Mouse (Mus musculus) heart, embryonic 14.5 days (tissue): ENCODE results near the gene Taok3. TPM values are rescaled to one million over a fixed set of nuclear protein-coding genes. Genes with fewer than 3 reads are reported as not detected.

Source experiments
- ATAC-seq: fragments of 200-750 bp; cut with Nextera tagmentation; 2 replicates; pipeline ENCODE4 v1.8.0; 2017; ENCODE audit warnings: low read depth, moderate TSS enrichment; ENCODE audit not compliant: insufficient number of reproducible peaks, insufficient read depth, low FRiP score
- H3K27ac ChIP-seq, 2 experiments: fragments of 200-500 bp in 1 of 2; fragments of 300-500 bp in 1 of 2; sonication (generic) in 1 of 2; replicated peaks in 1 of 2; 2 replicates each; pipeline ENCODE4 v1.5.1; 2012 to 2014; ENCODE audit warnings: low read depth in 2 of 2, low read length in 2 of 2, control low read depth in 1 of 2, mild to moderate bottlenecking in 1 of 2, mixed read lengths in 1 of 2; ENCODE audit not compliant: control insufficient read depth in 1 of 2, insufficient read depth in 1 of 2
- H3K27me3 ChIP-seq: fragments of 300-500 bp; sonication (generic); 2 replicates; pipeline ENCODE4 v1.6.1; 2014; ENCODE audit warnings: mild to moderate bottlenecking, low read length, control low read depth; ENCODE audit not compliant: control insufficient read depth, insufficient read depth
- H3K36me3 ChIP-seq: fragments of 300-500 bp; sonication (generic); 2 replicates; pipeline ENCODE4 v1.6.1; 2014; ENCODE audit warnings: mild to moderate bottlenecking, control low read depth, low read length, mixed read lengths; ENCODE audit not compliant: control insufficient read depth, insufficient read depth
- H3K4me1 ChIP-seq, 2 experiments: fragments of 200-500 bp in 1 of 2; fragments of 300-500 bp in 1 of 2; sonication (generic) in 1 of 2; 2 replicates each; pipeline ENCODE4 v1.6.1; 2012 to 2014; ENCODE audit warnings: low read length in 2 of 2, control low read depth in 1 of 2, mixed read lengths in 1 of 2; ENCODE audit not compliant: control insufficient read depth in 2 of 2, insufficient read depth in 2 of 2
- H3K4me2 ChIP-seq: fragments of 300-500 bp; sonication (generic); 2 replicates; pipeline ENCODE4 v1.6.1; 2014; ENCODE audit warnings: mild to moderate bottlenecking, low read length
- H3K4me3 ChIP-seq, 2 experiments: fragments of 200-500 bp in 1 of 2; fragments of 300-500 bp in 1 of 2; sonication (generic) in 1 of 2; 2 replicates each; pipeline ENCODE4 v1.5.1; 2012 to 2014; ENCODE audit warnings: low read length in 2 of 2, mild to moderate bottlenecking in 2 of 2, control low read depth in 1 of 2, low read depth in 1 of 2, moderate library complexity in 1 of 2; ENCODE audit not compliant: control insufficient read depth in 1 of 2, insufficient read depth in 1 of 2
- H3K9ac ChIP-seq: fragments of 300-500 bp; sonication (generic); 2 replicates; pipeline ENCODE4 v1.6.1; 2014; ENCODE audit warnings: mild to moderate bottlenecking, low read length
- H3K9me3 ChIP-seq: fragments of 300-500 bp; sonication (generic); 2 replicates; pipeline ENCODE4 v1.6.1; 2016; ENCODE audit warnings: low read length, control low read depth; ENCODE audit not compliant: control insufficient read depth
- WGBS: fragments of 180-500 bp; shearing (Covaris S2); extraction: QIAGEN DNeasy Blood & Tissue Kit; methylation state at CpG from one replicate; pipeline ENCODE4 v1.1.7; 2014; 5-methylcytosine and 5-hydroxymethylcytosine counted together
- polyA plus RNA-seq: library from polyadenylated mRNA; unstranded; fragments of >200 nt; fragmentation: Nextera tagmentation; extraction: Ambion mirVana; gene quantifications from 2 replicates; pipeline ENCODE4 v1.2.1, GENCODE M21; 2014

Taok3 gene
- polyA plus RNA-seq, 1 experiment from 2014 or later, result 8.9 TPM

DNA sequence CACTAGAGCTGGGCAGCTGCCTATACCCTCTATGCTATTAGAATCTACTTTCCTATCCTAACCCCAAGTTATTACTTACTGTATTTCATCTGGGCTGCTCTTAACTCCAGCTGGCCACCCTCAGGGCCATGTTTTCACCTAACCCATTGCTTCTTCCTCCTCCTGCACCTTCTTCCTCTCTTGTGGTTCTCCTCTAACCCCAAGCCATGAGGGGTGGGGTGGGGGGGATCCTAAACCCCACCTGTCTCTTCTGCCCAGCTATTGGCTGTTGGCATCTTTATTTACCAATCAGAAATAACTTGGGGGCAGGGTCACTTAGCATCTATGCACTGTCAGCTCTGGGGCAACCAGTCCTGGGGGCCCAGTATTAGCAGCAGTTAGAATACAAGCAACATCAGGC lies 26.2 kb downstream of the Taok3 start:
- Histone ChIP-seq H3K4me1 (no peaks in the 10 kb centered on the region), H3K27me3 (no peaks in the 10 kb centered on the region), H3K4me3 (no peak overlapping the region), H3K36me3 (no peaks in the 10 kb centered on the region), H3K4me2 (no peak overlapping the region), H3K9ac (no peak overlapping the region), H3K27ac (no peak overlapping the region), H3K9me3 (peaks cover 2% of the 10 kb centered on the region; the same call in 1 of the 2 replicates)
- ATAC-seq, result no peak

DNA sequence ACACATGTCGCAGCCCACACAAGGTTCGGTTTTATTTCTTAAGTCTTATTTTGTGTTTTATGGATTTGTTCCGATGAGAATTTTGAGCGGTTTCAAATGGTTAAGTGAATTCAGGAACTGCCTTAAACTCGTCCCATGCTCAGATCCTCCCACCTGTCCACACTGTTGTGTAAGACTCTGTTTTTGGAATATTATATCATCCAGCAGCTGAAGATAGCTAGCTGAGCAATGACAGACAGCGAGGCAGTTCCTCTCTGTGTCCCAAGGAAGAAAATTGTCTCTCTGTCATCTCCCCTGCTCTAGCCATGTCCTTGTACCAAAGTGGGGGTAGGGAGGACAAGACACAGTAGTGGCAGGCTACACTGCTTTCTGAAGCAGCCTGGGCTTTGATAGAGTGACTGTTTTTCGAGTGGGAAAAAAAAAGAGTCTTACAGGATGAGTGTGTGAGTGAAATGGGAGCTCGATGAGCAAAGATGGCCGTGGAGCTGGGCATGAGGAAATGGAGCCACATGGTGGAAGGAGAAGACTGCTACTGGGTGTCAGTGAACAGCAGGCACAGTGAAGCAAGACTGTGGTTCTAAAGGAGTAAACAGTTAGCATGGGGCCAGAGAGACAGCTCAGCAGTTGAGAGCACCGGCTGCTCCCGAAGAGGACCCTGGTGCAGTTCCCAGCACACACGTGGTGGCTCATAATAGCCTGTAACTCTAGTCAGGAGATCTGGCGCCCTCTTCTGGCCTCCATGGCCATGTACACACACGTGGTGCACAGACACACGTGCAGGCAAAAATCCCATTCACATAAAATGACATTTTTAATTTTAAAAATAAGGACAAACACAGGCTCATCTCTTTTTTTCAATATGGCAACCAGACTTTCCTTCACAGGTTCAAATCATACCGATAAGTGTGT lies 27.5 kb downstream of the Taok3 start:
- no peak for ATAC-seq
- no peak overlapping the region for H3K4me3 ChIP-seq
- no peaks in the 10 kb centered on the region for H3K4me1 ChIP-seq
- peaks cover 2% of the 10 kb centered on the region; the same call in 1 of the 2 replicates for H3K9me3 ChIP-seq
- H3K4me2 ChIP-seq, result no peak overlapping the region
- H3K9ac ChIP-seq, result no peak overlapping the region
- 82% methylated on average over 16 of the region's 16 CpGs for WGBS
- H3K27me3 ChIP-seq, result no peaks in the 10 kb centered on the region
- H3K36me3 ChIP-seq, result no peaks in the 10 kb centered on the region
- no peak overlapping the region for H3K27ac ChIP-seq

DNA sequence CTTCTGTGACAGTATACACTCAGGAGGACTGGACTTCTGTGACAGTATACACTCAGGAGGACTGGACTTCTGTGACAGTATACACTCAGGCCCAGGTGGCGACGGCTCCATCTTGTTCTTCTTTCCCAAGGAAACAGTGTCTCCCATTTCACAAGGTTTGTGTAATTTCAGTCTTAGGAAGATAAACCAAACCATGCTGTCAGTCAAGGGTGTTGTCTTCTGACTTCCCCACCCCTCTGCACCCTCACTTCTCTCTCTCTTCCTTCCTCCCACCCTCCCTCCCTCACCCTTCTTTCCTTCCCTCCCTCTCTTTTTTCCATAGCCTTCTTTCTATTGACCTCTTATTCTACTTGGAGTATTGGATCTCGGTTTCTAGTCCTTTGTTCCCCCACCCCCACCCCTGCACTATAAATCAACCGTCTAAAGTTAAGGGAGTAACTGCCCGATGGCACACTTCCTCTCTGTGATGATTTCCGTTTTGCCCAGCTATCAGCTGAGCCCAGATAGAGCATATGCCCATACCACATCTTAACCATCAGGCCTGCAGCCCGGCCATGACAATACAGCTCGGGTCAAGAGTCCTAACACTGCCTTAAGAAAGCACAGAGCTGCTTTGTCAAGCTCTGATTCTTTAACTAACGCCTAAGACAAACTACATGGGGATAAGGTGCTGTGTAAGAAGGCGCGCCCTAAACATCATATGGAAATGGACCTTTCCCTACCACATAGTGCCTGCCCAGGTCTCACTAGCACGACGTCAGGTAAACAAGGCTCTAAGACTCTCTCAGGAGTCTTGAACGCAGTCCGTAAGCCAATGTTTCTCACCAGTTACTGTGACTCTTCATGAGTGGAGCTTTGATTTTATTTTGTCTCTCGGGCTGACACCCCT lies 29.4 kb downstream of the Taok3 start:
- Histone ChIP-seq H3K9me3 (peaks cover 2% of the 10 kb centered on the region; the same call in 1 of the 2 replicates), H3K27me3 (no peaks in the 10 kb centered on the region), H3K4me2 (no peak overlapping the region), H3K36me3 (no peaks in the 10 kb centered on the region), H3K9ac (no peak overlapping the region), H3K27ac (no peak overlapping the region), H3K4me1 (peaks cover 4 to 7% of the 10 kb centered on the region in 2 experiments; a peak in 1 of 4 replicates), H3K4me3 (no peak overlapping the region)
- 69% methylated on average over 16 of the region's 16 CpGs for WGBS
- ATAC-seq, result no peak

DNA sequence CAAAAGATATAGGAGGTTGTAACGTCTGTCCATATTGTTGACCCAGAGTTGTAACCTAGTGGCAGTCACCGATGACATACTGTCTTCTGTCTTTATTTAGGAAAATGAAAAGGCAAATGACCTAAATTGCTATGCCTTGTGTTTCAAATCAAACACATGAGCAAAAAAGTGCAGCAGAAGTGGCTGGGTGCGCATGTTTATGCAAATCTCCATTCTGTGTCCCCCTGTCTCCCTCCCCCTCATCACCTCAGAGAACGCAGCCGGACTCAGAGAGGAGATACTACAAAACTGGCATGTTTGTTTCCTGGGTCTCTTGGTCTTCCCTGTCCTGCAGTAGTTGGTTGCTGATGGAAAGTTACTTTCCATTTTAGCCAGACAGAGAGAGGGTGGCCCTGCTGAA lies 30.1 kb downstream of the Taok3 start:
- no peak overlapping the region for H3K27ac ChIP-seq
- H3K9me3 ChIP-seq, result peaks cover 2% of the 10 kb centered on the region; the same call in 1 of the 2 replicates
- ATAC-seq, result no peak
- no peak overlapping the region for H3K4me2 ChIP-seq
- no peak overlapping the region for H3K9ac ChIP-seq
- no peaks in the 10 kb centered on the region for H3K36me3 ChIP-seq
- no peaks in the 10 kb centered on the region for H3K27me3 ChIP-seq
- 84% methylated on average over 5 of the region's 5 CpGs for WGBS
- peaks cover 4 to 7% of the 10 kb centered on the region in 2 experiments; a peak in 1 of 4 replicates for H3K4me1 ChIP-seq
- no peak overlapping the region for H3K4me3 ChIP-seq

DNA sequence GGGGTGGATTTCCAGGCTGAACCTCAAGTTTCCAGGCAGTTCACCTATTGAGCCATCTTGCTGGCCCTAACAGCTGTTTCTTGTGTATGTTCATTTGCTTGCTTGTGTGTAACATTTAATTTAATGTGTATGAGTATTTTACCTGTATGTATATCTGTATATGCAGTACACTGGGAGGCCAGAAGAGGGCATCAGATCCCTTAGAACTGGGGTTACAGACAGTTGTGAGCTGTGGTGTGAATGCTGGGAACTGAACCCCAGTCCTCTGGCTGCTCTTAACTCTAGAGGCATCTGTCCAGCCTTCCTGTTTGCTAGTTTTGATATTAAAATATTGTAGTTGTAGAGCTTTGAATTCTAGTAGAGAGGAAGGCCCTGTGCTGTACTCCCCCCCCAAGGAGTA lies 33.0 kb downstream of the Taok3 start:
- Histone ChIP-seq H3K27ac (0 out of 4 replicates have a peak overlapping the region, but pooled peaks of 1 of the 2 experiments have one; percentile 55), H3K27me3 (no peaks in the 10 kb centered on the region), H3K9me3 (no peaks in the 10 kb centered on the region), H3K9ac (no peak overlapping the region), H3K4me1 (peaks cover 4 to 7% of the 10 kb centered on the region in 2 experiments; a peak in 1 of 4 replicates), H3K4me2 (no peak overlapping the region), H3K4me3 (no peak overlapping the region), H3K36me3 (no peaks in the 10 kb centered on the region)
- ATAC-seq, result no peak

DNA sequence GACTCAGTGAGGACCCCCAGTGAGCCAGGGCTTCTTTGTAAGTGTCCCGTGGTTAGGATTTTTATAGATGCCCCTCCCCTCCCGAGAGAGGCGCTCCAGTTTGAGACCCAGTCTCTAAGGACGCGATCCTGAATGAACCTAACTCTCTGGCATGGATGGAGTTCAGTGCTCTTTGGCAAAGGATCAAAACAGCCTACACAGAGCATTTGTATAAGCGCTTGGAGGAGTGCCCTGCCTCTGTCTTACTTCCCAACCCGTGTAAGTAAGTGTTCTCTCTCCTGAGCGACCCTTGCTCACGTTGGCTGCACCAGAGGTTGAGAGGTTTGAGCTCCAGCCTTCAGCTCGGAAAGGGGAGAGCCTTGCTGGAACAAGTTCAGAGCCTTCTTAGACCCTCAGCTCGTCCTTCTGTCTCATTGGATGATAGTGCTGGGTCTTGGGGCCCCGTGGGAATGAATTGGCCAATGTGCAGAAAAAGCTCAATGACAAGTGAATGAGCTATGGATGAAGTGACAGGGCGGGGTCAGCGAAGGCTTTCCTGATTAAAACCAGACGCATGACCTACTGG lies 33.7 kb downstream of the Taok3 start:
- peak; percentile 31; the same call in 1 of the 2 replicates for ATAC-seq

DNA sequence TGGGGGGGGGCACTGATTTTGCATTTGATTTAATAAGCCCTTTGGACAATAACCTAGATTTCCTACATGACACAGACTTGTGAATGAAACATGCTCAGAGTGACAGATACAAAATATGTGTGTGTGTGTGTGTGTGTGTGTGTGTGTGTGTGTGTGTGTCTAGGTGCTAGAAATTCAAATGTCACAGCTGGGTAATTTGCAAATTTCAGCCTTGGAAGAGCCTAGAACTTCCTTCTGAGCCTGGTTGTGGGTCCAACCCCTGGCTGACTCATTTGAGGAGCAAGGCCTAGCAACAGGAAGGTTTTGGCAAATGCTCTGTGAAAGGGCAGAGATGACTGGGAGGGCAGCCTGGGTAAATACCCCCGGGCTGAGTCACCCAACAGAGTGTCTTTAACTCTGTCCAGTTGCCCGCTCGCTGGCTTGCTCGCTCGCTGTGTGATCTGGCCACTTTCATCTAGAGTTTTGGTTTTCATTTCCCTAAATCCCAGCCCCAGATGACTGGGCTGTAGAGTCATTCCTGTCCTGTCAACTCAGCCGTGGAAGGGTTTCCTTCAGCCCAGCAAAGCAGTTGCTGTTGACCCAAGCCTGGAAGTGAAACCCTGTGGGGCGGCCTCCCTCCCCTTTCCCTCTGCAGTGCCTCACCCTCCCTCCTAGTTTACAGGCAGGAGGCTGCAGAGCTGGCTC lies 38.5 kb downstream of the Taok3 start:
- Histone ChIP-seq H3K36me3 (no peaks in the 10 kb centered on the region), H3K27ac (no peak overlapping the region), H3K27me3 (no peaks in the 10 kb centered on the region), H3K4me2 (no peak overlapping the region), H3K9ac (no peak overlapping the region), H3K4me1 (peaks cover 9 to 16% of the 10 kb centered on the region in 2 experiments), H3K9me3 (no peaks in the 10 kb centered on the region), H3K4me3 (no peak overlapping the region)
- no peak for ATAC-seq
- 75% methylated on average over 7 of the region's 7 CpGs for WGBS

More for the DNA sequence above, 33.7 kb downstream of the Taok3 start:
- H3K4me3 ChIP-seq, result no peak overlapping the region
- no peak overlapping the region for H3K4me2 ChIP-seq
- no peaks in the 10 kb centered on the region for H3K36me3 ChIP-seq
- no peak overlapping the region for H3K9ac ChIP-seq
- 63% methylated on average over 15 of the region's 15 CpGs for WGBS
- H3K9me3 ChIP-seq, result no peaks in the 10 kb centered on the region
- H3K27me3 ChIP-seq, result no peaks in the 10 kb centered on the region
- peaks cover 4 to 7% of the 10 kb centered on the region in 2 experiments; a peak in 1 of 4 replicates for H3K4me1 ChIP-seq
- H3K27ac ChIP-seq, result peak overlapping the region; percentile 28 to 55; a peak in 2 of 4 replicates
